ENCODE assay signal across 17 mouse cellular contexts in genomic region chr11:25158884-25159283, GRCm38 (mm10).
"Had no signal": no experiment of that assay in that cellular context is flagged by ENCODE, and none has a peak within 500 bp of the region (broad histone marks: within the 10 kb centered on the region; RNA-seq: fewer than 3 reads in every experiment).

No protein-coding gene starts in this region.

- DNase-seq: left cerebral cortex, postnatal 4 days; liver; liver, embryonic 13.5 days; liver, postnatal 0 days; lung, adult 18-20 months; lung, adult 2 months; lung, embryonic 14.5 days; lung, postnatal 10 days; lung, postnatal 14 days; lung, postnatal 36 days; lung, postnatal 4 days; midbrain, embryonic 14.5 days had no signal

- ATAC-seq: liver, embryonic 12.5 days; liver, postnatal 0 days; lung, postnatal 0 days; midbrain, embryonic 13.5 days; midbrain, embryonic 15.5 days; midbrain, embryonic 16.5 days had no signal
